In genomic region chr3:49641966-49642758, GRCm38 (mm10) we compare ENCODE assay signal across 8 mouse cellular contexts.
DNase-seq lines count a peak whose midpoint lies in the region; ATAC-seq and TF ChIP-seq lines count a peak whose summit lies in the region.

No protein-coding gene starts in this region.

- peak; percentile 99 for DNase-seq in 3T3-L1 (ENCODE audit: low read depth, low spot score)
- peak; percentile 92 for DNase-seq in embryo, embryonic 11 days
- peak; percentile 98 for DNase-seq in heart, adult 11 months
- DNase-seq in intestine, embryonic 14.5 days (ENCODE audit: low spot score), result no peak
- peak; percentile 29 for DNase-seq in lung, postnatal 14 days
- DNase-seq in stomach, postnatal 0 days (ENCODE audit: low spot score), result no peak
- DNase-seq in thymus, adult 2 months, result no peak

- no peak for TF ChIP-seq CTCF in stomach, postnatal 0 days (IDR thresholded peaks at IDR 0.05; ENCODE audit: low read depth)
- TF ChIP-seq CTCF in thymus, adult 2 months (IDR thresholded peaks at IDR 0.05; ENCODE audit: borderline replicate concordance, control insufficient read depth, extremely low read depth, insufficient read depth, low read length, poor library complexity), result no peak

- WGBS in intestine, embryonic 14.5 days, result 30% methylated on average over 4 of the region's 4 CpGs
- 32% methylated on average over 4 of the region's 4 CpGs for WGBS in stomach, postnatal 0 days
- 82% methylated on average over 4 of the region's 4 CpGs for WGBS in thymus, adult 2 months

- H3K4me3 ChIP-seq in intestine, embryonic 14.5 days (ENCODE audit: low read depth, low read length), result no peak overlapping the region
- H3K4me3 ChIP-seq in stomach, postnatal 0 days (ENCODE audit: low read depth, low read length), result no peak overlapping the region
- H3K4me3 ChIP-seq in thymus, adult 2 months (ENCODE audit: control insufficient read depth, insufficient read depth, low read length), result no peak overlapping the region

- H3K27ac ChIP-seq in intestine, embryonic 14.5 days (ENCODE audit: low read depth), result peak overlapping the region; percentile 77
- no peak overlapping the region for H3K27ac ChIP-seq in stomach, postnatal 0 days (replicated peaks)
- H3K27ac ChIP-seq in thymus, adult 2 months (ENCODE audit: control insufficient read depth, insufficient read depth, low read length), result no peak overlapping the region

- no peaks in the 10 kb centered on the region for H3K27me3 ChIP-seq in intestine, embryonic 14.5 days (replicated peaks; ENCODE audit: control insufficient read depth, insufficient read depth, low read length)
- no peaks in the 10 kb centered on the region for H3K27me3 ChIP-seq in stomach, postnatal 0 days (ENCODE audit: control insufficient read depth, insufficient read depth, low read length)
- H3K27me3 ChIP-seq in thymus, adult 2 months (ENCODE audit: control insufficient read depth, insufficient read depth, low read length), result no peaks in the 10 kb centered on the region

- no peaks in the 10 kb centered on the region for H3K9me3 ChIP-seq in intestine, embryonic 14.5 days (ENCODE audit: control insufficient read depth, low read length)
- H3K9me3 ChIP-seq in stomach, postnatal 0 days (ENCODE audit: control insufficient read depth, low read length), result no peaks in the 10 kb centered on the region

- H3K4me2 ChIP-seq in intestine, embryonic 14.5 days (ENCODE audit: low read length), result no peak overlapping the region
- H3K4me2 ChIP-seq in stomach, postnatal 0 days (replicated peaks; ENCODE audit: low read depth), result no peak overlapping the region

- TF ChIP-seq POLR2A in thymus, adult 2 months (IDR thresholded peaks at IDR 0.05; ENCODE audit: control insufficient read depth, extremely low read depth, insufficient read depth, low read length, poor library complexity), result no peak

- peaks cover 3% of the 10 kb centered on the region; the same call in 1 of the 2 replicates for H3K4me1 ChIP-seq in intestine, embryonic 14.5 days (replicated peaks; ENCODE audit: control insufficient read depth, insufficient read depth, low read length)
- no peaks in the 10 kb centered on the region for H3K4me1 ChIP-seq in stomach, postnatal 0 days (replicated peaks; ENCODE audit: control insufficient read depth, insufficient read depth)
- no peaks in the 10 kb centered on the region for H3K4me1 ChIP-seq in thymus, adult 2 months (replicated peaks; ENCODE audit: control insufficient read depth, insufficient read depth, low read length)

- no peak overlapping the region for H3K9ac ChIP-seq in intestine, embryonic 14.5 days (ENCODE audit: low read length)
- no peak overlapping the region for H3K9ac ChIP-seq in stomach, postnatal 0 days (ENCODE audit: low read length)

- H3K36me3 ChIP-seq in intestine, embryonic 14.5 days (ENCODE audit: control insufficient read depth, insufficient read depth, low read length), result no peaks in the 10 kb centered on the region
- no peaks in the 10 kb centered on the region for H3K36me3 ChIP-seq in stomach, postnatal 0 days (ENCODE audit: control insufficient read depth, insufficient read depth, low read length)
- H3K36me3 ChIP-seq in thymus, adult 2 months (ENCODE audit: control insufficient read depth, insufficient read depth, low read length), result no peaks in the 10 kb centered on the region

- TF ChIP-seq EP300 in stomach, postnatal 0 days (optimal IDR thresholded peaks at IDR 0.05), result peak; percentile 72

- peak; percentile 88 for ATAC-seq in intestine, embryonic 14.5 days (replicated peaks; ENCODE audit: low FRiP score, low TSS enrichment, low read depth)
- peak; percentile 88; the same call in 1 of the 2 replicates for ATAC-seq in stomach, postnatal 0 days (ENCODE audit: low FRiP score, low TSS enrichment)
- ATAC-seq in megakaryocyte-erythroid progenitor cell, adult 5-6 weeks (replicated peaks; ENCODE audit: low FRiP score, low TSS enrichment, poor library complexity, severe bottlenecking), result no peak

Comparison
In these comparisons a context has a peak if more than half of its experiments do, and no peak if none do; other contexts are left out.
1. DNase-seq: peak in 3T3-L1 (single experiment), embryo, embryonic 11 days (single experiment), heart, adult 11 months (single experiment) and lung, postnatal 14 days (single experiment); none in intestine, embryonic 14.5 days (single experiment), stomach, postnatal 0 days (single experiment) and thymus, adult 2 months (single experiment).